25 mouse cellular contexts compared by ENCODE assay signal in the genomic region with DNA sequence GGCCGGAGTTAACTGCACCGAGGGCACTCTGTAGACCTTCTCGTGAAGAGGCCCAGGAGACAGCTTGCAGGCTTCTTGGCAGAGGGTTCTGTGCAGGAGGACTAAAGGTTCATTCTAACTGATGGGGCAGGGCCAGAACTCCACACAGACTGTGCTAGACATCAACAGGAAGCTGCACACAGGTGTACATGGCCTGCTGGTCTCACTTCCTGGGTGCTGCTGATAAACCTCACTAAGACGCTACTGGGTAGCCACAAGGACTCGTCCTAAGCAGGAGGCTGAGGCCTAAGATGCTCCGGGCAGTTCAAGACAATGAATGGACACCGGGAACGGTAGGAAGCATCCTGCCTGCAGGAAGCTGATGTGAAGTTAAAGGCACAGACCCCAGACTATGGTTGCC. TPM values are rescaled to one million over a fixed set of nuclear protein-coding genes. Genes with fewer than 3 reads are reported as not detected.
A peak's percentile ranks its signal among the peaks of the same experiment; 100 is the strongest.
DNase-seq lines count a peak whose midpoint lies in the region; TF ChIP-seq lines count a peak whose summit lies in the region.
"Had no signal": no experiment of that assay in that cellular context is flagged by ENCODE, and none has a peak within 500 bp of the region (broad histone marks: within the 10 kb centered on the region; RNA-seq: fewer than 3 reads in every experiment).

No protein-coding gene starts in this region.

- 69% methylated on average over 8 of the region's 8 CpGs for WGBS in spleen, adult 2 months
- WGBS in thymus, adult 2 months = 53% methylated on average over 8 of the region's 8 CpGs

- peak in 1 of 2 experiments; percentile 20 for DNase-seq in spleen, adult 2 months (ENCODE audit: low read depth in 1 of 2, low spot score in 2 of 2)
- DNase-seq in spleen, adult 18-20 months = no peak
- peak; percentile 28 to 30 for DNase-seq in CD8-positive naive resting alpha-beta T cell, adult 2 months (ENCODE audit: low read depth in 2 of 2, low spot score in 2 of 2)
- DNase-seq in thymus, adult 2 months = peak; percentile 56
- peak; percentile 63 for DNase-seq in thymus, postnatal 4 days
- DNase-seq in ovary, adult 18-20 months (ENCODE audit: low spot score) = no peak
- no peak for DNase-seq in embryo, embryonic 9.5 days (ENCODE audit: extremely low spot score)
- no peak for DNase-seq in kidney, postnatal 4 days
- DNase-seq: adrenal gland, postnatal 10 days; B cell, adult 2 months; cerebellum, adult 18-20 months; cerebellum, postnatal 14 days; gastrocnemius, postnatal 14 days; heart, adult 11 months; kidney, adult 2 months; left cerebral cortex, postnatal 4 days; lung, postnatal 4 days; right cerebral cortex, postnatal 14 days had no signal

- H3K27ac ChIP-seq in spleen, adult 2 months (ENCODE audit: insufficient read depth, low read length) = peak overlapping the region; percentile 83
- peak overlapping the region; percentile 93 for H3K27ac ChIP-seq in thymus, adult 2 months (ENCODE audit: control insufficient read depth, insufficient read depth, low read length)
- H3K27ac ChIP-seq: embryonic facial prominence, embryonic 12.5 days; hindbrain, embryonic 12.5 days; kidney, postnatal 0 days; limb, embryonic 15.5 days; liver, embryonic 15.5 days; stomach, embryonic 15.5 days had no signal

- TF ChIP-seq CTCF in spleen, adult 2 months (IDR thresholded peaks at IDR 0.05; ENCODE audit: extremely low read depth, insufficient read depth, insufficient read length, insufficient replicate concordance) = no peak
- TF ChIP-seq CTCF in thymus, adult 2 months (IDR thresholded peaks at IDR 0.05; ENCODE audit: borderline replicate concordance, control insufficient read depth, extremely low read depth, insufficient read depth, low read length, poor library complexity) = no peak

- no peak for TF ChIP-seq POLR2A in spleen, adult 2 months (IDR thresholded peaks at IDR 0.05; ENCODE audit: low read depth, low read length)
- no peak for TF ChIP-seq POLR2A in thymus, adult 2 months (IDR thresholded peaks at IDR 0.05; ENCODE audit: control insufficient read depth, extremely low read depth, insufficient read depth, low read length, poor library complexity)

- H3K4me3 ChIP-seq in spleen, adult 2 months (ENCODE audit: extremely low read depth, insufficient read depth, insufficient read length) = peak overlapping the region; percentile 39; the same call in 1 of the 2 replicates
- H3K4me3 ChIP-seq in thymus, adult 2 months (ENCODE audit: control insufficient read depth, insufficient read depth, low read length) = 0 out of 2 replicates have a peak overlapping the region, but pooled peaks have one; percentile 14
- H3K4me3 ChIP-seq: embryonic facial prominence, embryonic 12.5 days; heart, embryonic 12.5 days; hindbrain, embryonic 12.5 days; limb, embryonic 15.5 days; liver, embryonic 15.5 days; stomach, embryonic 15.5 days had no signal

- H3K36me3 ChIP-seq in spleen, adult 2 months (ENCODE audit: control insufficient read depth, insufficient read depth, low read length) = peaks cover 37% of the 10 kb centered on the region
- peaks cover 43% of the 10 kb centered on the region for H3K36me3 ChIP-seq in thymus, adult 2 months (ENCODE audit: control insufficient read depth, insufficient read depth, low read length)

- peaks cover 6% of the 10 kb centered on the region; the same call in 1 of the 2 replicates for H3K4me1 ChIP-seq in spleen, adult 2 months (ENCODE audit: control insufficient read depth, insufficient read depth, insufficient read length)
- H3K4me1 ChIP-seq in thymus, adult 2 months (replicated peaks; ENCODE audit: control insufficient read depth, insufficient read depth, low read length) = peaks cover 21% of the 10 kb centered on the region
- H3K4me1 ChIP-seq: embryonic facial prominence, embryonic 12.5 days; hindbrain, embryonic 12.5 days; stomach, embryonic 15.5 days had no signal

- H3K27me3 ChIP-seq in spleen, adult 2 months (ENCODE audit: control insufficient read depth, insufficient read depth, low read length) = no peaks in the 10 kb centered on the region
- no peaks in the 10 kb centered on the region for H3K27me3 ChIP-seq in thymus, adult 2 months (ENCODE audit: control insufficient read depth, insufficient read depth, low read length)
- H3K27me3 ChIP-seq: embryonic facial prominence, embryonic 12.5 days; heart, embryonic 12.5 days; hindbrain, embryonic 12.5 days; limb, embryonic 15.5 days; liver, embryonic 15.5 days; stomach, embryonic 15.5 days had no signal

RNA-seq across cellular contexts. Expression of gene Btbd6, which starts 16.9 kb away (rescaled TPM):
- polyA plus RNA-seq in spleen, adult 2 months (2012; rRNA removed) = 22.3 and 61.1 TPM in 2 replicates
- 69.7 and 87.6 TPM in 2 replicates for polyA plus RNA-seq in thymus, adult 2 months (2012; rRNA removed)

RNA-seq across cellular contexts. Expression of gene Nudt14, which starts 17.5 kb away (rescaled TPM):
- polyA plus RNA-seq in spleen, adult 2 months (2012; rRNA removed) = 25.4 and 28.8 TPM in 2 replicates
- 58.8 and 59.6 TPM in 2 replicates for polyA plus RNA-seq in thymus, adult 2 months (2012; rRNA removed)

RNA-seq across cellular contexts. Expression of gene Jag2, which starts 29.8 kb away (rescaled TPM):
- 7.8 and 8.6 TPM in 2 replicates for polyA plus RNA-seq in spleen, adult 2 months (2012; rRNA removed)
- 58.7 and 61.5 TPM in 2 replicates for polyA plus RNA-seq in thymus, adult 2 months (2012; rRNA removed)

RNA-seq across cellular contexts. Expression of gene Brf1, which starts 41.1 kb away (rescaled TPM):
- 127 and 186 TPM in 2 replicates for polyA plus RNA-seq in spleen, adult 2 months (2012; rRNA removed)
- polyA plus RNA-seq in thymus, adult 2 months (2012; rRNA removed) = 247 and 304 TPM in 2 replicates

RNA-seq across cellular contexts. Expression of gene Pacs2, which starts 54.9 kb away (rescaled TPM):
- 29.1 and 38.6 TPM in 2 replicates for polyA plus RNA-seq in spleen, adult 2 months (2012; rRNA removed)
- 60.3 and 66.6 TPM in 2 replicates for polyA plus RNA-seq in thymus, adult 2 months (2012; rRNA removed)

Comparison
In these comparisons a context has a peak if more than half of its experiments do, and no peak if none do; other contexts are left out.
1. DNase-seq: peak in CD8-positive naive resting alpha-beta T cell, adult 2 months (2 of 2), thymus, adult 2 months (single experiment) and thymus, postnatal 4 days (single experiment); none in spleen, adult 18-20 months (0 of 2), ovary, adult 18-20 months (single experiment), embryo, embryonic 9.5 days (single experiment) and kidney, postnatal 4 days (0 of 2).